Mouse (Mus musculus) thymus, adult 2 months (tissue): ENCODE measurements around the gene Nav1. TPM values are rescaled to one million over a fixed set of nuclear protein-coding genes. Genes with fewer than 3 reads are reported as not detected.

Source experiments
- DNase-seq: peaks from one replicate; pipeline ENCODE4 v3.0.0; 2021
- H3K27ac ChIP-seq: fragments of 200-500 bp; 2 replicates; pipeline ENCODE4 v1.5.1; 2012; ENCODE audit warnings: low read length, control low read depth; ENCODE audit not compliant: control insufficient read depth, insufficient read depth
- H3K27me3 ChIP-seq: fragments of 200-500 bp; 2 replicates; pipeline ENCODE4 v1.6.1; 2012; ENCODE audit warnings: mild to moderate bottlenecking, low read length, moderate library complexity, mixed read lengths; ENCODE audit not compliant: control insufficient read depth, insufficient read depth
- H3K36me3 ChIP-seq: fragments of 200-500 bp; 2 replicates; pipeline ENCODE4 v1.6.1; 2012; ENCODE audit warnings: mild to moderate bottlenecking, low read length, moderate library complexity; ENCODE audit not compliant: control insufficient read depth, insufficient read depth
- H3K4me1 ChIP-seq: fragments of 200-500 bp; replicated peaks from 2 replicates; pipeline ENCODE4 v1.6.1; 2012; ENCODE audit warnings: low read length; ENCODE audit not compliant: control insufficient read depth, insufficient read depth
- H3K4me3 ChIP-seq: fragments of 200-500 bp; 2 replicates; pipeline ENCODE4 v1.5.1; 2012; ENCODE audit warnings: mild to moderate bottlenecking, low read length, control low read depth, moderate library complexity; ENCODE audit not compliant: control insufficient read depth, insufficient read depth
- CTCF ChIP-seq: fragments of 200-500 bp; IDR thresholded peaks from 2 replicates; pipeline ENCODE4 v1.5.1; 2012; ENCODE audit warnings: mild to moderate bottlenecking, control low read depth, low read length, moderate library complexity, borderline replicate concordance; ENCODE audit not compliant: control insufficient read depth, poor library complexity, insufficient read depth; ENCODE audit errors: extremely low read depth
- POLR2A ChIP-seq: fragments of 200-500 bp; IDR thresholded peaks from 2 replicates; pipeline ENCODE4 v1.6.1; 2012; ENCODE audit warnings: mild to moderate bottlenecking, low read length, control low read depth, moderate library complexity; ENCODE audit not compliant: control insufficient read depth, poor library complexity, insufficient read depth; ENCODE audit errors: extremely low read depth
- WGBS: fragments of 180-500 bp; shearing (Covaris S2); methylation state at CpG from one replicate; pipeline ENCODE4 v1.1.7; 2018; 5-methylcytosine and 5-hydroxymethylcytosine counted together
- polyA plus RNA-seq: library from polyadenylated mRNA; depleted of rRNA; stranded (reverse); fragments of >200 nt; gene quantifications from 2 replicates; pipeline ENCODE4 v1.2.3, GENCODE M21; 2012

The Nav1 gene
- polyA plus RNA-seq, 1 experiment = 8.7 TPM

GRCm38 (mm10) chr1:135617344-135617743 lies 10.2 kb upstream of the Nav1 start:
- DNase-seq = no peak
- Histone ChIP-seq H3K36me3 (no peaks in the 10 kb centered on the region), H3K27ac (no peak overlapping the region), H3K4me3 (no peak overlapping the region), H3K4me1 (no peaks in the 10 kb centered on the region), H3K27me3 (no peaks in the 10 kb centered on the region)
- TF ChIP-seq POLR2A = no peak
- no peak for TF ChIP-seq CTCF
- WGBS = 91% methylated on average over 3 of the region's 3 CpGs

GRCm38 (mm10) chr1:135615715-135616641 lies 8.9 kb upstream of the Nav1 start:
- no peaks in the 10 kb centered on the region for H3K36me3 ChIP-seq
- no peaks in the 10 kb centered on the region for H3K4me1 ChIP-seq
- no peak overlapping the region for H3K27ac ChIP-seq
- peak; percentile 29 for DNase-seq
- H3K4me3 ChIP-seq = no peak overlapping the region
- WGBS = 32% methylated on average over 20 of the region's 20 CpGs
- no peaks in the 10 kb centered on the region for H3K27me3 ChIP-seq
- no peak for TF ChIP-seq POLR2A

GRCm38 (mm10) chr1:135609621-135610020 lies 2.5 kb upstream of the Nav1 start:
- Histone ChIP-seq H3K4me3 (no peak overlapping the region), H3K4me1 (no peaks in the 10 kb centered on the region; the same call in 1 of the 2 replicates), H3K27me3 (no peaks in the 10 kb centered on the region), H3K36me3 (no peaks in the 10 kb centered on the region), H3K27ac (no peak overlapping the region)
- WGBS = 86% methylated on average over 4 of the region's 4 CpGs
- no peak for TF ChIP-seq POLR2A
- no peak for TF ChIP-seq CTCF
- no peak for DNase-seq

GRCm38 (mm10) chr1:135606355-135607015 lies 610 bp downstream of the Nav1 start:
- no peaks in the 10 kb centered on the region; the same call in 1 of the 2 replicates for H3K4me1 ChIP-seq
- no peaks in the 10 kb centered on the region for H3K27me3 ChIP-seq
- 94% methylated on average over 12 of the region's 12 CpGs for WGBS
- no peak overlapping the region for H3K27ac ChIP-seq
- no peak for DNase-seq
- TF ChIP-seq CTCF (no peak), POLR2A (no peak)
- no peak overlapping the region for H3K4me3 ChIP-seq
- no peaks in the 10 kb centered on the region for H3K36me3 ChIP-seq

GRCm38 (mm10) chr1:135605530-135605929 lies 1.6 kb downstream of the Nav1 start:
- TF ChIP-seq POLR2A (no peak), CTCF (no peak)
- Histone ChIP-seq H3K4me1 (no peaks in the 10 kb centered on the region; the same call in 1 of the 2 replicates), H3K27ac (no peak overlapping the region), H3K4me3 (no peak overlapping the region), H3K27me3 (no peaks in the 10 kb centered on the region), H3K36me3 (no peaks in the 10 kb centered on the region)
- no peak for DNase-seq
- WGBS = 91% methylated on average over 5 of the region's 5 CpGs

GRCm38 (mm10) chr1:135604361-135605052 lies 2.6 kb downstream of the Nav1 start:
- TF ChIP-seq CTCF (no peak), POLR2A (no peak)
- no peaks in the 10 kb centered on the region for H3K27me3 ChIP-seq
- H3K4me3 ChIP-seq = no peak overlapping the region
- DNase-seq = no peak
- H3K36me3 ChIP-seq = no peaks in the 10 kb centered on the region
- H3K4me1 ChIP-seq = no peaks in the 10 kb centered on the region; the same call in 1 of the 2 replicates
- H3K27ac ChIP-seq = no peak overlapping the region
- WGBS = 89% methylated on average over 7 of the region's 7 CpGs
